Mouse (Mus musculus): Measurements from ENCODE around the gene Aspm.

DNA sequence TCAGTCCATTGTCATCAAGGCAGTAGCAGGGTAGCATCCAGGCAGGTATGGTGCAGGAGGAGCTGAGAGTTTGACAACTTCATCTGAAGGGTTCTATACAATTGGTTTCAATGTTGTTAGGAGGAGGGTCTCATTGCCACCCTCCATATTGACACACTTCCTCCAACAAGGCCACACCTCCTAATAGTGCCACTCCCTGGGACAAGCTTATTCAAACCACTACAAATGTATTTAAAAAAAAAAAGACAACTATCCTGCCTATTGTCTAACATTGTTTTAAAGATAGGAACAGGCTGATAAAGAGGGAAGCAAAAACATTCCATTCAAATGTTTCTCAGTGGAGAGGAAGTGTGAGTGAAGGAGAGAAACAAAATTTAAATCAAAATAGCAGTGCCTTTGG lies 45.2 kb downstream of the Aspm start:
- TF ChIP-seq CTCF (IDR thresholded peaks at IDR 0.05; ENCODE audit: low read depth, low read length) (no peak), TAL1 (conservative IDR thresholded peaks at IDR 0.05; ENCODE audit: low read depth, low read length) (no peak)

Data from G1E (cell line).